Mouse (Mus musculus): Measurements from ENCODE around the gene Serpina1b. TPM values are rescaled to one million over a fixed set of nuclear protein-coding genes. Genes with fewer than 3 reads are reported as not detected.
"Not testable (repeated sequence)": the region's sequence is repeated elsewhere in the genome, so short reads cannot be mapped to it uniquely, and the experiment has no call there.

Serpina1b gene
- polyA plus RNA-seq, 1 experiment from 2014 or later = 1.8 TPM

GRCm38 (mm10) chr12:103683775-103684174 is 146.4 kb downstream of the Serpina1b start:
- Histone ChIP-seq H3K9ac (ENCODE audit: low read length) (no peak overlapping the region), H3K4me3 (ENCODE audit: low read length) (no peak overlapping the region), H3K9me3 (ENCODE audit: control insufficient read depth, low read length) (no peaks in the 10 kb centered on the region), H3K27ac (ENCODE audit: low read length) (no peak overlapping the region), H3K36me3 (ENCODE audit: control insufficient read depth, insufficient read depth, low read length) (no peaks in the 10 kb centered on the region), H3K27me3 (ENCODE audit: control insufficient read depth, insufficient read depth, low read depth, low read length) (no peaks in the 10 kb centered on the region), H3K4me1 (replicated peaks; ENCODE audit: control insufficient read depth, insufficient read depth, low read length) (no peaks in the 10 kb centered on the region), H3K4me2 (ENCODE audit: low read depth, low read length) (no peak overlapping the region)
- no peak for ATAC-seq (ENCODE audit: low read depth)
- WGBS = 24% methylated on average over 4 of the region's 4 CpGs

DNA sequence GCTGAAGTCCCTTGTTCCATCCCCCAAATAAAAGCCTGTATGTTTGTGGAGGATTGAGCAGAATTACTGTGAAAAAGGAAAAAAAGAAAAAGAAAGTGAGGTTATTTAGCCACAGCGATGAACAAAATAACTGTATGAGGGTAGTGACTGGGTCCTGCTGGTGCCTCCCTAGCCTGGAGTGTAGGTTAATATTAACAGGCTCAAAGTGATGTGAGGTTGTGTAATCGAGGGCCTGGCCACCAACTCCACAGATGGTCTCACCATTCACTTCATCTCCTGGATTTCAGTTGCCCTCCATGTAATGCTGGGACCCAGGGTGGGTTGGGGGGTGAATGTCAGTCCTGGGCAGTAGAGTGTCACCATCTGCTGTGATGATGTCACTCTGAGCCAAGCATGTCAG is 148.4 kb downstream of the Serpina1b start:
- Histone ChIP-seq H3K4me1 (replicated peaks; ENCODE audit: control insufficient read depth, insufficient read depth, low read length) (no peaks in the 10 kb centered on the region), H3K4me2 (ENCODE audit: low read depth, low read length) (no peak overlapping the region), H3K9ac (ENCODE audit: low read length) (no peak overlapping the region), H3K27me3 (ENCODE audit: control insufficient read depth, insufficient read depth, low read depth, low read length) (no peaks in the 10 kb centered on the region), H3K36me3 (ENCODE audit: control insufficient read depth, insufficient read depth, low read length) (no peaks in the 10 kb centered on the region), H3K27ac (ENCODE audit: low read length) (no peak overlapping the region), H3K4me3 (ENCODE audit: low read length) (no peak overlapping the region), H3K9me3 (ENCODE audit: control insufficient read depth, low read length) (no peaks in the 10 kb centered on the region)
- peak; percentile 47; the same call in 1 of the 2 replicates for ATAC-seq (ENCODE audit: low read depth)
- WGBS = 39% methylated on average over 2 of the region's 2 CpGs

DNA sequence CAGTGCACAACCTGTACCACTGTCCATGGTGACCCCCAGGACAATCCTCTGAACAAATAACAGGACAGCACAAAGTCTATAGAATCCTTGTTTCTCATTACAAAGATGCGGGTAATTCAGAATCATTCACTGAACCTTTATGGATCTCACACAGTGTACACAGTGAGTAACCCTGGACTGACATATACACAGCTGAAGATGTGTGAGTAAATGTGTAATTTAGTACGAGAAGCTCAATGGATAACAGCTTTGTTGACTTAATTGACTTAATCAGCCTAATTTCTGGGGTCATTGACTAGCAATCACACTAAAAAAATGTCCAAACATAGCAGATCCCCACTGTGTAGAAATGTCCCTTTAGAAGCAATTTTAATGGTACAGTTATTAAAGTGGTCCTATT is 149.0 kb downstream of the Serpina1b start:
- Histone ChIP-seq H3K27me3 (ENCODE audit: control insufficient read depth, insufficient read depth, low read depth, low read length) (no peaks in the 10 kb centered on the region), H3K36me3 (ENCODE audit: control insufficient read depth, insufficient read depth, low read length) (no peaks in the 10 kb centered on the region), H3K9ac (ENCODE audit: low read length) (no peak overlapping the region), H3K27ac (ENCODE audit: low read length) (no peak overlapping the region), H3K4me1 (replicated peaks; ENCODE audit: control insufficient read depth, insufficient read depth, low read length) (no peaks in the 10 kb centered on the region), H3K4me2 (ENCODE audit: low read depth, low read length) (no peak overlapping the region), H3K4me3 (ENCODE audit: low read length) (no peak overlapping the region), H3K9me3 (ENCODE audit: control insufficient read depth, low read length) (no peaks in the 10 kb centered on the region)
- no peak for ATAC-seq (ENCODE audit: low read depth)
- 69% methylated on average over 2 of the region's 2 CpGs for WGBS

DNA sequence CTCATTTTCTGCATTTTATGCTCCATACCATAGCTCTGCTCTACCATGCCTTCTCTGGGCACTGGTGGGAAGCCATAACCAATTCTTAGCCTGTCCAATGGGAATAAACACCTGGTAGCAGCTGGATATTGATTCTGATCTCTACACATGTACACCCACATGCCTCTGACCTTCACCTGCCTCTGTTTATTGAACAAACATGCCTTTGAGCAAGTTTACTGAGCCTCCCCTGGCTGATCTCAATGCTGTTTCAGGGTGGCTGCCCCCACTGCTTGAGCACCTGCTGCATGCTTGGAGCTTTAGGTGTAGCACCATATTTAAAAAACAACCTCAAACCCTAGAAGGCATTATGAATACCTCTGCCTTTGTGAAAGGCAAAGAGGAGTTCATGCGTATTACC is 150.3 kb downstream of the Serpina1b start:
- not testable (repeated sequence) for H3K4me3 ChIP-seq (ENCODE audit: low read length); H3K36me3 ChIP-seq (ENCODE audit: control insufficient read depth, insufficient read depth, low read length); H3K9ac ChIP-seq (ENCODE audit: low read length); H3K4me1 ChIP-seq (replicated peaks; ENCODE audit: control insufficient read depth, insufficient read depth, low read length); H3K27ac ChIP-seq (ENCODE audit: low read length); H3K27me3 ChIP-seq (ENCODE audit: control insufficient read depth, insufficient read depth, low read depth, low read length); H3K9me3 ChIP-seq (ENCODE audit: control insufficient read depth, low read length); ATAC-seq (ENCODE audit: low read depth); H3K4me2 ChIP-seq (ENCODE audit: low read depth, low read length)
- WGBS = 92% methylated on average over 1 of the region's 1 CpGs

Other genes with a start within 250 kb of the Serpina1b start
- gene Serpina10, start 198.9 kb downstream of the Serpina1b start, polyA plus RNA-seq (2015; fragmentation: Nextera tagmentation; extraction: Ambion mirVana) = 0.49 TPM in 1 of 2 replicates, not detected in the other
- gene Serpina6, start 173.2 kb downstream of the Serpina1b start, polyA plus RNA-seq (2015; fragmentation: Nextera tagmentation; extraction: Ambion mirVana) = 1.9 and 17.1 TPM in 2 replicates
- not detected in 2 replicates for gene Serpina16, start 154.2 kb downstream of the Serpina1b start, polyA plus RNA-seq (2015; fragmentation: Nextera tagmentation; extraction: Ambion mirVana)
- not detected in 2 replicates for gene Serpina1f, start 134.8 kb downstream of the Serpina1b start, polyA plus RNA-seq (2015; fragmentation: Nextera tagmentation; extraction: Ambion mirVana)
- 0.58 and 9.1 TPM in 2 replicates for gene Serpina1d, start 56.8 kb downstream of the Serpina1b start, polyA plus RNA-seq (2015; fragmentation: Nextera tagmentation; extraction: Ambion mirVana)
- gene Serpina1a, start 33.2 kb upstream of the Serpina1b start, polyA plus RNA-seq (2015; fragmentation: Nextera tagmentation; extraction: Ambion mirVana) = 1.7 and 14.8 TPM in 2 replicates
- gene Serpina1c, start 74.5 kb upstream of the Serpina1b start, polyA plus RNA-seq (2015; fragmentation: Nextera tagmentation; extraction: Ambion mirVana) = 0.62 and 7.2 TPM in 2 replicates
- 0.85 and 7.3 TPM in 2 replicates for gene Serpina1e, start 128.6 kb upstream of the Serpina1b start, polyA plus RNA-seq (2015; fragmentation: Nextera tagmentation; extraction: Ambion mirVana)
- 0.14 TPM in 1 of 2 replicates, not detected in the other for gene Serpina11, start 159.6 kb upstream of the Serpina1b start, polyA plus RNA-seq (2015; fragmentation: Nextera tagmentation; extraction: Ambion mirVana)
- 0.38 and 1.1 TPM in 2 replicates for gene Serpina9, start 183.4 kb upstream of the Serpina1b start, polyA plus RNA-seq (2015; fragmentation: Nextera tagmentation; extraction: Ambion mirVana)
- gene Serpina12, start 214.1 kb upstream of the Serpina1b start, polyA plus RNA-seq (2015; fragmentation: Nextera tagmentation; extraction: Ambion mirVana) = 0.14 TPM in 1 of 2 replicates, not detected in the other